Mouse (Mus musculus): ENCODE data around the gene Ifitm2. TPM values are rescaled to one million over a fixed set of nuclear protein-coding genes. Genes with fewer than 3 reads are reported as not detected.
"Not testable (repeated sequence)": the region's sequence is repeated elsewhere in the genome, so short reads cannot be mapped to it uniquely, and the experiment has no call there.

The Ifitm2 gene
- polyA plus RNA-seq, 1 experiment = 296 TPM

- no peak overlapping the region for H3K27ac ChIP-seq (ENCODE audit: control insufficient read depth, insufficient read depth, low read length)
These were observed 25.9 kb upstream of the Ifitm2 start for GRCm38 (mm10) chr7:140981704-140982103.

GRCm38 (mm10) chr7:140976720-140977119 lies 20.9 kb upstream of the Ifitm2 start:
- 62% methylated on average over 9 of the region's 9 CpGs for WGBS
- not testable (repeated sequence) for DNase-seq; H3K27ac ChIP-seq (ENCODE audit: control insufficient read depth, insufficient read depth, low read length); H3K27me3 ChIP-seq (ENCODE audit: control insufficient read depth, insufficient read depth, low read length); H3K4me3 ChIP-seq (ENCODE audit: control insufficient read depth, insufficient read depth, low read length); H3K4me1 ChIP-seq (replicated peaks; ENCODE audit: control insufficient read depth, insufficient read depth, low read length); H3K36me3 ChIP-seq (ENCODE audit: control insufficient read depth, insufficient read depth, low read length)

More at GRCm38 (mm10) chr7:140981704-140982103, 25.9 kb upstream of the Ifitm2 start:
- H3K4me3 ChIP-seq (ENCODE audit: control insufficient read depth, insufficient read depth, low read length) = no peak overlapping the region
- TF ChIP-seq CTCF (IDR thresholded peaks at IDR 0.05; ENCODE audit: borderline replicate concordance, control insufficient read depth, extremely low read depth, insufficient read depth, low read length, poor library complexity) (no peak), POLR2A (IDR thresholded peaks at IDR 0.05; ENCODE audit: control insufficient read depth, extremely low read depth, insufficient read depth, low read length, poor library complexity) (no peak)
- H3K27me3 ChIP-seq (ENCODE audit: control insufficient read depth, insufficient read depth, low read length) = no peaks in the 10 kb centered on the region
- H3K4me1 ChIP-seq (replicated peaks; ENCODE audit: control insufficient read depth, insufficient read depth, low read length) = no peaks in the 10 kb centered on the region
- WGBS = 29% methylated on average over 8 of the region's 8 CpGs
- no peaks in the 10 kb centered on the region for H3K36me3 ChIP-seq (ENCODE audit: control insufficient read depth, insufficient read depth, low read length)
- no peak for DNase-seq

- H3K4me3 ChIP-seq (ENCODE audit: control insufficient read depth, insufficient read depth, low read length) = no peak overlapping the region
- no peak for TF ChIP-seq POLR2A (IDR thresholded peaks at IDR 0.05; ENCODE audit: control insufficient read depth, extremely low read depth, insufficient read depth, low read length, poor library complexity)
- no peak for TF ChIP-seq CTCF (IDR thresholded peaks at IDR 0.05; ENCODE audit: borderline replicate concordance, control insufficient read depth, extremely low read depth, insufficient read depth, low read length, poor library complexity)
- WGBS = 91% methylated on average over 3 of the region's 3 CpGs
- no peak overlapping the region for H3K27ac ChIP-seq (ENCODE audit: control insufficient read depth, insufficient read depth, low read length)
- H3K4me1 ChIP-seq (replicated peaks; ENCODE audit: control insufficient read depth, insufficient read depth, low read length) = no peaks in the 10 kb centered on the region
- H3K27me3 ChIP-seq (ENCODE audit: control insufficient read depth, insufficient read depth, low read length) = no peaks in the 10 kb centered on the region
- H3K36me3 ChIP-seq (ENCODE audit: control insufficient read depth, insufficient read depth, low read length) = no peaks in the 10 kb centered on the region
- no peak for DNase-seq
These were observed 19.7 kb upstream of the Ifitm2 start for GRCm38 (mm10) chr7:140975465-140975864.

- Histone ChIP-seq H3K4me3 (ENCODE audit: control insufficient read depth, insufficient read depth, low read length) (no peak overlapping the region), H3K4me1 (replicated peaks; ENCODE audit: control insufficient read depth, insufficient read depth, low read length) (no peaks in the 10 kb centered on the region), H3K27me3 (ENCODE audit: control insufficient read depth, insufficient read depth, low read length) (no peaks in the 10 kb centered on the region), H3K36me3 (ENCODE audit: control insufficient read depth, insufficient read depth, low read length) (no peaks in the 10 kb centered on the region), H3K27ac (ENCODE audit: control insufficient read depth, insufficient read depth, low read length) (no peak overlapping the region)
- DNase-seq = no peak
- 60% methylated on average over 9 of the region's 9 CpGs for WGBS
- TF ChIP-seq POLR2A (IDR thresholded peaks at IDR 0.05; ENCODE audit: control insufficient read depth, extremely low read depth, insufficient read depth, low read length, poor library complexity) = no peak
These were observed 19.2 kb upstream of the Ifitm2 start for GRCm38 (mm10) chr7:140974940-140975339.

- no peaks in the 10 kb centered on the region for H3K36me3 ChIP-seq (ENCODE audit: control insufficient read depth, insufficient read depth, low read length)
- H3K27me3 ChIP-seq (ENCODE audit: control insufficient read depth, insufficient read depth, low read length) = no peaks in the 10 kb centered on the region
- H3K4me3 ChIP-seq (ENCODE audit: control insufficient read depth, insufficient read depth, low read length) = no peak overlapping the region
- 72% methylated on average over 14 of the region's 14 CpGs for WGBS
- no peak overlapping the region for H3K27ac ChIP-seq (ENCODE audit: control insufficient read depth, insufficient read depth, low read length)
- DNase-seq = no peak
- H3K4me1 ChIP-seq (replicated peaks; ENCODE audit: control insufficient read depth, insufficient read depth, low read length) = no peaks in the 10 kb centered on the region
- TF ChIP-seq CTCF (IDR thresholded peaks at IDR 0.05; ENCODE audit: borderline replicate concordance, control insufficient read depth, extremely low read depth, insufficient read depth, low read length, poor library complexity) (no peak), POLR2A (IDR thresholded peaks at IDR 0.05; ENCODE audit: control insufficient read depth, extremely low read depth, insufficient read depth, low read length, poor library complexity) (no peak)
These were observed 17.8 kb upstream of the Ifitm2 start for GRCm38 (mm10) chr7:140973396-140974165.

GRCm38 (mm10) chr7:140971479-140972171 lies 15.8 kb upstream of the Ifitm2 start:
- no peaks in the 10 kb centered on the region for H3K4me1 ChIP-seq (replicated peaks; ENCODE audit: control insufficient read depth, insufficient read depth, low read length)
- no peaks in the 10 kb centered on the region for H3K36me3 ChIP-seq (ENCODE audit: control insufficient read depth, insufficient read depth, low read length)
- no peak overlapping the region for H3K27ac ChIP-seq (ENCODE audit: control insufficient read depth, insufficient read depth, low read length)
- WGBS = 95% methylated on average over 8 of the region's 8 CpGs
- DNase-seq = no peak
- no peak for TF ChIP-seq CTCF (IDR thresholded peaks at IDR 0.05; ENCODE audit: borderline replicate concordance, control insufficient read depth, extremely low read depth, insufficient read depth, low read length, poor library complexity)
- no peak for TF ChIP-seq POLR2A (IDR thresholded peaks at IDR 0.05; ENCODE audit: control insufficient read depth, extremely low read depth, insufficient read depth, low read length, poor library complexity)
- H3K27me3 ChIP-seq (ENCODE audit: control insufficient read depth, insufficient read depth, low read length) = no peaks in the 10 kb centered on the region
- no peak overlapping the region for H3K4me3 ChIP-seq (ENCODE audit: control insufficient read depth, insufficient read depth, low read length)

Data from thymus, adult 2 months (tissue).